Mouse (Mus musculus): ENCODE data around the gene Gm10720.
A peak's percentile ranks its signal among the peaks of the same experiment; 100 is the strongest.
"Not testable (repeated sequence)": the region's sequence is repeated elsewhere in the genome, so short reads cannot be mapped to it uniquely, and the experiment has no call there.

The Gm10720 gene

DNA sequence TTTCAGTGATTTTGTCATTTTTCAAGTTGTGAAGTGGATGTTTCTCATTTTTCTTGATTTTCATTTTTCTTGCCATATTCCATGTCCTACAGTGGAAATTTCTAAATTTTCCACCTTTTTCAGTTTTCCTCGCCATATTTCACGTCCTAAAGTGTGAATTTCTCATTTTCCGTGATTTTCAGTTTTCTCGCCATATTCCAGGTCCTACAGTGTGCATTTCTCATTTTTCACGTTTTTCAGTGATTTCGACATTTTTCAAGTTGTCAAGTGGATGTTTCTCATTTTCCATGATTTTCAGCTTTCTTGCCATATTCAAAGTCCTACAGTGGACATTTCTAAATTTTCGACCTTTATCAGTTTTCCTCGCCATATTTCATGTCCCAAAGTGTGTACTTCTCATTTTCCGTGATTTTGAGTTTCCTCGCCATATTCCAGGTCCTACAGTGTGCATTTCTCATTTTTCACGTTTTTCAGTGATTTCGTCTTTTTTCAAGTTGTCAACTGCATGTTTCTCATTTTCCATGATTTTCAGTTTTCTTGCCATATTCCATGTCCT is 9.5 kb downstream of the Gm10720 start, which contains the start of gene Gm10717:
Gm10717 (plus strand) TSS at position 506 of the 556 bp plus-strand sequence.
- DNase-seq (ENCODE audit: extremely low read depth, low read depth, low spot score) = not testable (repeated sequence)

DNA sequence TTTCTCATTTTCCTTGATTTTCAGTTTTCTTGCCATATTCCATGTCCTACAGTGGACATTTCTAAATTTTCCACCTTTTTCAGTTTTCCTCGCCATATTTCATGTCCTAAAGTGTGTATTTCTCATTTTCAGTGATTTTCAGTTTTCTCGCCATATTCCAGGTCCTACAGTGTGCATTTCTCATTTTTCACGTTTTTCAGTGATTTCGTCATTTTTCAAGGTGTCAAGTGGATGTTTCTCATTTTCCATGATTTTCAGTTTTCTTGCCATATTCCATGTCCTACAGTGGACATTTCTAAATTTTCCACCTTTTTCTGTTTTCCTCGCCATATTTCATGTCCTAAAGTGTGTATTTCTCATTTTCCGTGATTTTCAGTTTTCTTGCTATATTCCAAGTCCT is 10.2 kb downstream of the Gm10720 start:
- DNase-seq (ENCODE audit: extremely low read depth, low read depth, low spot score) = not testable (repeated sequence)

DNA sequence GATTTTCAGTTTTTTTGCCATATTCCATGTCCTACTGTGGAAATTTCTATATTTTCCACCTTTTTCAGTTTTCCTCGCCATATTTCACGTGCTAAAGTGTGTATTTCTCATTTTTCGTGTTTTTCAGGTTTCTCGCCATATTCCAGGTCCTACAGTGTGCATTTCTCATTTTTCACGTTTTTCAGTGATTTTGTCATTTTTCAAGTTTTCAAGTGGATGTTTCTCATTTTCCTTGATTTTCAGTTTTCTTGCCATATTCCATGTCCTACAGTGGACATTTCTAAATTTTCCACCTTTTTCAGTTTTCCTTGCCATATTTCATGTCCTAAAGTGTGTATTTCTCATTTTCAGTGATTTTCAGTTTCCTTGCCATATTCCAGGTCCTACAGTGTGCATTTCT is 10.7 kb downstream of the Gm10720 start:
- DNase-seq (ENCODE audit: extremely low read depth, low read depth, low spot score) = not testable (repeated sequence)

DNA sequence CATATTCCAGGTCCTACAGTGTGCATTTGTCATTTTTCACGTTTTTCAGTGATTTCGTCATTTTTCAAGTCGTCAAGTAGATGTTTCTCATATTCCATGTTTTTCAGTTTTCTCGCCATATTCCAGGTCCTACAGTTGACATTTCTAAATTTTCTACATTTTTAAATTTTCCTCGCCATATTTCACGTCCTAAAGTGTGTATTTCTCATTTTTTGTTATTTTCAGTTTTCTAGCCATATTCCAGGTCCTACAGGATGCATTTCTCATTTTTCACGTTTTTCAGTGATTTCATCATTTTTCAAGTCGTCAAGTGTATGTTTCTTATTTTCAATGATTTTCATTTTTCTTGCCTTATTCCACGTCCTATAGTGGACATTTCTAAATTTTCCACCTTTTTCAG is 11.3 kb downstream of the Gm10720 start:
- not testable (repeated sequence) for DNase-seq (ENCODE audit: extremely low read depth, low read depth, low spot score)

DNA sequence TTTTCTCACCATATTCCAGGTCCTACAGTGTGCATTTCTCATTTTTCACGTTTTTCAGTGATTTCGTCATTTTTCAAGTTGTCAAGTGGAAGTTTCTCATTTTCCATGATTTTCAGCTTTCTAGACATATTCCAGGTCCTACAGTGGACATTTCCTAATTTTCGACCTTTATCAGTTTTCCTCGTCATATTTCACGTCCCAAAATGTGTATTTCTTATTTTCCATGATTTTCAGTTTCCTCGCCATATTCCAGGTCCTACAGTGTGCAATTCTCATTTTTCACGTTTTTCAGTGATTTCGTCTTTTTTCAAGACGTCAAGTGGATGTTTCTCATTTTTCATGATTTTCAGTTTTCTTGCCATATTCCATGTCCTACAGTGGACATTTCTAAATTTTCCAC is 11.7 kb downstream of the Gm10720 start:
- DNase-seq (ENCODE audit: extremely low read depth, low read depth, low spot score) = peak; percentile 42

DNA sequence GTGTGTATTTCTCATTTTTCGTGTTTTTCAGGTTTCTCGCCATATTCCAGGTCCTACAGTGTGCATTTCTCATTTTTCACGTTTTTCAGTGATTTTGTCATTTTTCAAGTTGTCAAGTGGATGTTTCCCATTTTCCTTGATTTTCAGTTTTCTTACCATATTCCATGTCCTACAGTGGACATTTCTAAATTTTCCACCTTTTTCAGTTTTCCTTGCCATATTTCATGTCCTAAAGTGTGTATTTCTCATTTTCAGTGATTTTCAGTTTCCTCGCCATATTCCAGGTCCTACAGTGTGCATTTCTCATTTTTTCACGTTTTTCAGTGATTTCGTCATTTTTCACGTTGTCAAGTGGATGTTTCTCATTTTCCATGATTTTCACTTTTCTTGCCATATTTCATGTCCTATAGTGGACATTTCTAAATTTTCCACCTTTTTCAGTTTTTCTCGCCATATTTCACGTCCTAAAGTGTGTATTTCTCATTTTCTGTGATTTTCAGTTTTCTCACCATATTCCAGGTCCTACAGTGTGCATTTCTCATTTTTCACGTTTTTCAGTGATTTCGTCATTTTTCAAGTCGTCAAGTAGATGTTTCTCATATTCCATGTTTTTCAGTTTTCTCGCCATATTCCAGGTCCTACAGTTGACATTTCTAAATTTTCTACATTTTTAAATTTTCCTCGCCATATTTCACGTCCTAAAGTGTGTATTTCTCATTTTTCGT is 14.0 kb downstream of the Gm10720 start:
- DNase-seq (ENCODE audit: extremely low read depth, low read depth, low spot score) = not testable (repeated sequence)

DNA sequence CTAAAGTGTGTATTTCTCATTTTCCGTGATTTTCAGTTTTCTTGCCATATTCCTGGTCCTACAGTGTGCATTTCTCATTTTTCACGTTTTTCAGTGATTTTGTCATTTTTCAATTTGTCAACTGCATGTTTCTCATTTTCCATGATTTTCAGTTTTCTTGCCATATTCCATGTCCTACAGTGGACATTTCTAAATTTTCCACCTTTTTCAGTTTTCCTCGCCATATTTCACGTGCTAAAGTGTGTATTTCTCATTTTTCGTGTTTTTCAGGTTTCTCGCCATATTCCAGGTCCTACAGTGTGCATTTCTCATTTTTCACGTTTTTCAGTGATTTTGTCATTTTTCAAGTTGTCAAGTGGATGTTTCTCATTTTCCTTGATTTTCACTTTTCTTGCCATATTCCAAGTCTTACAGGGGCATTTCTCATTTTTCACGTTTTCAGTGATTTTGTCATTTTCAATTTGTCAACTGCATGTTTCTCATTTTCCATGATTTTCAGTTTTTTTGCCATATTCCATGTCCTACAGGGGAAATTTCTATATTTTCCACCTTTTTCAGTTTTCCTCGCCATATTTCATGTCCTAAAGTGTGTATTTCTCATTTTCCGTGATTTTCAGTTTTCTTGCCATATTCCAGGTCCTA is 15.3 kb downstream of the Gm10720 start:
- peak; percentile 100 for DNase-seq (ENCODE audit: extremely low read depth, low read depth, low spot score)

DNA sequence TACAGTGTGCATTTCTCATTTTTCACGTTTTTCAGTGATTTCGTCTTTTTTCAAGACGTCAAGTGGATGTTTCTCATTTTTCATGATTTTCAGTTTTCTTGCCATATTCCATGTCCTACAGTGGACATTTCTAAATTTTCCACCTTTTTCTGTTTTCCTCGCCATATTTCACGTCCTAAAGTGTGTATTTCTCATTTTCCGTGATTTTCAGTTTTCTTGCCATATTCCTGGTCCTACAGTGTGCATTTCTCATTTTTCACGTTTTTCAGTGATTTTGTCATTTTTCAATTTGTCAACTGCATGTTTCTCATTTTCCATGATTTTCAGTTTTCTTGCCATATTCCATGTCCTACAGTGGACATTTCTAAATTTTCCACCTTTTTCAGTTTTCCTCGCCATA is 18.8 kb downstream of the Gm10720 start, which contains the start of gene Gm17535:
Gm17535 (plus strand) TSS at position 301 of the 400 bp plus-strand sequence.
- DNase-seq (ENCODE audit: extremely low read depth, low read depth, low spot score) = not testable (repeated sequence)

DNA sequence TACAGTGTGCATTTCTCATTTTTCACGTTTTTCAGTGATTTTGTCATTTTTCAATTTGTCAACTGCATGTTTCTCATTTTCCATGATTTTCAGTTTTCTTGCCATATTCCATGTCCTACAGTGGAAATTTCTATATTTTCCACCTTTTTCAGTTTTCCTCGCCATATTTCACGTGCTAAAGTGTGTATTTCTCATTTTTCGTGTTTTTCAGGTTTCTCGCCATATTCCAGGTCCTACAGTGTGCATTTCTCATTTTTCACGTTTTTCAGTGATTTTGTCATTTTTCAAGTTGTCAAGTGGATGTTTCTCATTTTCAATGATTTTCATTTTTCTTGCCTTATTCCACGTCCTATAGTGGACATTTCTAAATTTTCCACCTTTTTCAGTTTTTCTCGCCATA is 21.1 kb downstream of the Gm10720 start, which contains the start of gene Gm10715:
Gm10715 (plus strand) TSS at position 301 of the 400 bp plus-strand sequence.
- DNase-seq (ENCODE audit: extremely low read depth, low read depth, low spot score) = not testable (repeated sequence)

DNA sequence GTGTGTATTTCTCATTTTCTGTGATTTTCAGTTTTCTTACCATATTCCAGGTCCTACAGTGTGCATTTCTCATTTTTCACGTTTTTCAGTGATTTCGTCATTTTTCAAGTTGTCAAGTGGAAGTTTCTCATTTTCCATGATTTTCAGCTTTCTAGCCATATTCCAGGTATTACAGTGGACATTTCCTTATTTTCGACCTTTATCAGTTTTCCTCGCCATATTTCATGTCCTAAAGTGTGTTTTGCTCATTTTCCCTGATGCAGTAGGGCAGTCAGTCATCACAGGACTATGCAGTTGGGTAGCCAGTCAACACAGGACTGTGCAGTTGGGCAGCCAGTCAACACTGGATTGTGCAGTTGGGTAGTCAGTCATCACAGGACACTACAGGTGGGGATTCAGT is 22.7 kb downstream of the Gm10720 start:
- not testable (repeated sequence) for DNase-seq (ENCODE audit: extremely low read depth, low read depth, low spot score)

Data from fat pad, adult 2 months (tissue).